Mouse (Mus musculus) liver, embryonic 14.5 days (tissue): ENCODE results near the gene Alpk3.
A peak's percentile ranks its signal among the peaks of the same experiment; 100 is the strongest.

Experiments used
- CTCF ChIP-seq: IDR thresholded peaks from 2 replicates; pipeline ENCODE4 v1.5.1; 2016; ENCODE audit warnings: antibody characterized with exemption, low read depth, control low read depth
- EP300 ChIP-seq: IDR thresholded peaks from 2 replicates; pipeline ENCODE4 v1.6.1; 2016; ENCODE audit warnings: antibody characterized with exemption, low read depth

DNA sequence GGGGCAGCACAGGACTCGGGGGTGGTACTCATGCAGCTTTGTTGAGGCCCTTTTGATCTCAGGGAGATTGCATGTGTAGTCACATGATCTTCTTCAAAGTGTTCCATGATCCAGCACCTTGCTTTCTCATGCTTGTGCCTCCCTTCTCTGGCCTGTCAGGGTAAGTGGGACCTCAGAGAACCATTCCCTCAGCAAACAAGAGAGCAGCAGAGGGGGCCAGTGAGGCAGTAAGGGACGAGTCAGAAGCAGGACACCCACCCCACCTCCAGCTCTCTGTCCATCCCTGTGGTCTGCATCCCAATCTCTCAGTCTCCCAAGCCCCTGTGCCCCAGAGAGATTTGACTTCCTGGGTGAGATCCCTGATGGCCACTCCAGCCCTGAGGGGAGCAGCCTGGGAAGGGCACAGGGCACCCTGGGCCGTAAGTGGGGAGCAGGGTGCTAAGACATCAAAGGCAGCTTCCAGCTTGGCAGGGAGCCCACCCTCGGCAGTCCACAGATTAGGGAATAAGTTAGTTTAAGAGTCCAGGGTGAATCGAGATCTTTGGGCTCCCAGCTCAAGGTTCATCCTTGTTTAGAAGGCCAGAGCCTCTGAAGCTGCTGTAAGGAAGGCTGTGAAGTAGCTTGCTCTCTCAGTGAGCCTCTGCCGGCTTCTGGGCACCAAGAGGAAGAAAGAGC is 55.4 kb downstream of the Alpk3 start:
- TF ChIP-seq CTCF (peak; percentile 26; the same call in 1 of the 2 replicates), EP300 (no peak)
